Mouse (Mus musculus) inflammation-experienced regulatory T-cells (primary cell): ENCODE results near the gene Zfr. TPM values are rescaled to one million over a fixed set of nuclear protein-coding genes. Genes with fewer than 3 reads are reported as not detected.

Experiments
- polyA plus RNA-seq, 2 experiments: library from polyadenylated mRNA; unstranded; fragments of 100-300 nt; shearing (Covaris generic); gene quantifications; one replicate each; pipeline ENCODE4 v1.2.1; 2017

Gene Zfr
- polyA plus RNA-seq: 100 to 1,000 TPM; 131 to 136 TPM

GRCm38 (mm10) chr15:12117242-12118092, at the start of gene Zfr:
Gene Zfr (plus strand): TSS chr15:12117831.

GRCm38 (mm10) chr15:12204319-12205159, 86.9 kb downstream of the Zfr start, which contains the start of gene Mtmr12:
Gene Mtmr12 (plus strand): TSS chr15:12205028.

Other genes with a start within 250 kb of the Zfr start
- not detected for gene Npr3, start 210.5 kb upstream of the Zfr start, polyA plus RNA-seq
- 100 to 1,000 TPM; 460 to 610 TPM for gene Sub1, start 120.8 kb upstream of the Zfr start, polyA plus RNA-seq
- gene Mtmr12, start 87.2 kb downstream of the Zfr start, polyA plus RNA-seq: 10 to 100 TPM; 58.3 to 64.4 TPM
- 100 to 1,000 TPM; 131 to 143 TPM for gene Golph3, start 203.6 kb downstream of the Zfr start, polyA plus RNA-seq
- gene 1810049J17Rik, start 204.1 kb downstream of the Zfr start, polyA plus RNA-seq: not detected